Mouse (Mus musculus): ENCODE measurements around the gene 2610507B11Rik. TPM values are rescaled to one million over a fixed set of nuclear protein-coding genes. Genes with fewer than 3 reads are reported as not detected.

Gene 2610507B11Rik
- polyA plus RNA-seq (2011; ENCODE audit: insufficient read depth, insufficient read length, low read depth, missing spikeins), result 108 and 112 TPM in 2 replicates

DNA sequence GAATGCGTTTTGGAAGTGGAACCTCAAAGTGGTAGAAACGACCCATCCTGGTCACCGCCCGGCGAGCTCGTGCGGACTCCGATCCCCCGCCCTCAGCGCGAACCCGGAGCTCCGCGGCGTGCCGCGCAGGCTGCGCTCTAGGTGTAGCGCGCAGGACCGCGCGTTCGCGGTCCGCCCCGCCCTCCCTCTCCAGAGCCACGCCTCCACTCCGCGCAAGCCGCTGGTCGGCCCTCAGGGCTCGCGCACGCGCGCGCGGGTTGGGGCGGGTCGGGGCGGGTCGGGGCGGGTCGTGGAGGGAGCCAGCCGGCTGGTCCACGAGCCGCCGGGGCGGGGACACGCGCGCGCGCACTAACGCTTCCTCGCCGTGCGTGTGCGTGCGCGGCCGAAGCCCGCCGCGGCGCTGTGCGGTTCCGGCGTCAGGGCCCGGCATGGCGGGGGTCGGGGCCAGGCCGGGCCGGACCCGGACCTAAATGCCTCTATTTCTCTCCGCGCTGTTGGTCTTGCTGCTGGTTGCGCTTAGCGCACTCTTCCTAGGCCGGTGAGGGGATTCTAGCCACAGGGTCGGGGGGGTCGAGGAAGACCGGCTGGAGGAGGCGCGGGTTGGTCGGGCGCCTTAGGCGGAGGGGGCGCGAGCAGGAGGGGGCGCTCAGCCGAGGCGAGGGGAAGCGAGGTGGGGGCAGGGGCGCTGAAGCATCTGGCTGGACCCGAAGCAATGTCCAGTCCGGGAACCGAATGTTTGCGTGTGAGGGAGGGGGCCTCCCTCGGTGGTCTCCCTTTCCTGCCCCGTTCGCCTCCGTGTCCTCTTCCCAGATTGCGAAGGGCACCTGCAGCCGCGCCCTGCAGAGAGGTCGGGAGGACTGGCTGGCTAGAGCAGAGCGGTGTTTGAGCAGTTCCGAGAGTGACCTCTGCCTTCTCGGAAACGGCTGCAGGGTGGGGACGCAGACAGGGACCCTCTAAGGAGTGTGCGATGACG is at the start of gene 2610507B11Rik:
Gene 2610507B11Rik, plus strand, starts transcription at position 373 of the 973 bp plus-strand sequence.
- Histone ChIP-seq H3K9ac (ENCODE audit: low read depth, poor library complexity, severe bottlenecking) (peak within 1 kb of the TSS; percentile 88), H3K4me1 (ENCODE audit: control insufficient read depth, insufficient read depth, low read length) (no peaks in the 10 kb centered on the region), H3K27ac (ENCODE audit: insufficient read depth, low read length) (peak within 1 kb of the TSS; percentile 55; the same call in 1 of the 2 replicates), H3K27me3 (ENCODE audit: control insufficient read depth, insufficient read depth, low read length, poor library complexity, severe bottlenecking) (no peaks in the 10 kb centered on the region; the same call in 1 of the 2 replicates), H3K4me3 (ENCODE audit: low read depth, low read length) (peak within 1 kb of the TSS; percentile 82), H3K9me3 (replicated peaks; ENCODE audit: control insufficient read depth, insufficient read depth, low read length, poor library complexity, severe bottlenecking) (no peaks in the 10 kb centered on the region), H3K36me3 (ENCODE audit: control insufficient read depth, insufficient read depth, low read length, poor library complexity, severe bottlenecking) (peaks cover 32% of the 10 kb centered on the region)
- no peak for TF ChIP-seq CTCF (IDR thresholded peaks at IDR 0.05; ENCODE audit: low read depth, low read length)
- 0 out of 2 replicates have a peak, but pooled peaks have one; percentile 5 for TF ChIP-seq EP300 (IDR thresholded peaks at IDR 0.05; ENCODE audit: insufficient read depth, low read depth, low read length)
- TF ChIP-seq POLR2A (IDR thresholded peaks at IDR 0.05; ENCODE audit: insufficient read depth, low read length), result peak; percentile 11

DNA sequence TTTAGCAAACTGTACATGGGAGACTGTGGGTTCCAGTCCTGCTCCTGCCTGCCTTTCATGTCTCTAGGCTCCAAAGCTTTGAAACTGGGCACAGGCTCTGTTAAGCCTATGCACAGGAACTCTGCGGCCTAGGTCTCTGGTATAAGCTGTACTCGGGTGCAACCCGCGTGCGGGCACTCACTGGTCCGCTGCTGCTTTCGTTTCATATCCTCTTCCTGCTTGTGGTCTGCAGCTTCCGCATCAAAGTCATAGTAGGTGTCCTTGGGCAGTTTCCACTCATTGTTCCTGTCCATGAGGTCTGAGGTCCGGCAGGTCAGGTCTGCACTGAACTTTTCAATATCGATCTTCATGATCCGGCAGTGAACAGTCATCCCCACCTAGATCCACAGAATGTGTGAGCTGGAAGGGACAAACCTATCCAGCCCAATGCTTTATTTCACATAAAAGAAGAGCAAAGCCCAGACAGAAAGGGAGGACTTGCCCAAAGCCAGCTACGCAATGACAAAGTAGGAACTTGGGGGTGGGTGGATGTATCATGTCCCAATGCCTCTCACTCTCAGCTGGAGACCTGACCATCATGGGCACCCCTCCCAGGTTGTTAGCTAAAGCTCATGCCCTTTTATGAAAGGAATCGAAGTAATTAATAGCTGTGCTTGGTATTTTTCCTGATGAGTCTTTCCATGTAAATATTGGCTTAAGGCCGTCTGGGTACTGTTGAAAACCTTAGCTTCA is 48.3 kb upstream of the 2610507B11Rik start:
- no peaks in the 10 kb centered on the region for H3K27me3 ChIP-seq (ENCODE audit: control insufficient read depth, insufficient read depth, low read length, poor library complexity, severe bottlenecking)
- H3K4me1 ChIP-seq (ENCODE audit: control insufficient read depth, insufficient read depth, low read length), result no peaks in the 10 kb centered on the region
- H3K4me3 ChIP-seq (ENCODE audit: low read depth, low read length), result no peak overlapping the region
- H3K36me3 ChIP-seq (ENCODE audit: control insufficient read depth, insufficient read depth, low read length, poor library complexity, severe bottlenecking), result peaks cover 83% of the 10 kb centered on the region
- H3K9me3 ChIP-seq (replicated peaks; ENCODE audit: control insufficient read depth, insufficient read depth, low read length, poor library complexity, severe bottlenecking), result no peaks in the 10 kb centered on the region
- H3K9ac ChIP-seq (ENCODE audit: low read depth, poor library complexity, severe bottlenecking), result no peak overlapping the region
- no peak for TF ChIP-seq EP300 (IDR thresholded peaks at IDR 0.05; ENCODE audit: insufficient read depth, low read depth, low read length)
- no peak for TF ChIP-seq POLR2A (IDR thresholded peaks at IDR 0.05; ENCODE audit: insufficient read depth, low read length)
- no peak overlapping the region for H3K27ac ChIP-seq (ENCODE audit: insufficient read depth, low read length)

DNA sequence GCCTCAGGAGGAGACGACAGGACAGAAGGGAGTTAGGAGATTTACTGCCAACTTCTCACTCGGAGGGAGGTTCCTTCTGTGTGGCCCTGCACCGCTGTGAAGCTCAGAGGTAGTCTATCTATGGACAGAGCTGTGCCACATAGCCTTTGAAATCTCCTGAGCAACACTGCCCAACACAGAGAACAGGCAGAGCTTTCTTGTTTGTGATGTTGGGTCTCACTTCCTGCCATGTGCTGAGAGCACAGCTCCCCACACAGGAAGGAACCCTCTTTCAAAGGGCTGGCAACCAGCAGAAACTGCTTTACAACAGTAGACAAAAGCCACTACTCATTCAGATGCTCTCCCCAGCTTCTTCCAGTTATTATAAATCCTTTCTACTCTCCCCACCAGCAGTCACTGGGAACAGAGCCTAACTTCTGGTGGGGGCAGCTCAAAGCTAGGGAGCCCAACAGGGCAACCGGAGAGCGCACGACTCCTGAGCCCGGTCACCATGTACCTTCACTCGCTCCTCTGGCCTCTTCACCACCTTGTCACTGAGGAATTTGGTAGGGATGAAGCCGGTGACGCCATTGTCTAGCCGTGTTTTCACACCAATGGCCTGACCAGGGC is 45.7 kb upstream of the 2610507B11Rik start:
- Histone ChIP-seq H3K36me3 (ENCODE audit: control insufficient read depth, insufficient read depth, low read length, poor library complexity, severe bottlenecking) (peaks cover 83% of the 10 kb centered on the region), H3K4me3 (ENCODE audit: low read depth, low read length) (no peak overlapping the region), H3K9ac (ENCODE audit: low read depth, poor library complexity, severe bottlenecking) (no peak overlapping the region), H3K27me3 (ENCODE audit: control insufficient read depth, insufficient read depth, low read length, poor library complexity, severe bottlenecking) (no peaks in the 10 kb centered on the region), H3K4me1 (ENCODE audit: control insufficient read depth, insufficient read depth, low read length) (no peaks in the 10 kb centered on the region), H3K27ac (ENCODE audit: insufficient read depth, low read length) (no peak overlapping the region), H3K9me3 (replicated peaks; ENCODE audit: control insufficient read depth, insufficient read depth, low read length, poor library complexity, severe bottlenecking) (no peaks in the 10 kb centered on the region)
- TF ChIP-seq CTCF (IDR thresholded peaks at IDR 0.05; ENCODE audit: low read depth, low read length) (no peak), EP300 (IDR thresholded peaks at IDR 0.05; ENCODE audit: insufficient read depth, low read depth, low read length) (no peak), POLR2A (IDR thresholded peaks at IDR 0.05; ENCODE audit: insufficient read depth, low read length) (no peak)

DNA sequence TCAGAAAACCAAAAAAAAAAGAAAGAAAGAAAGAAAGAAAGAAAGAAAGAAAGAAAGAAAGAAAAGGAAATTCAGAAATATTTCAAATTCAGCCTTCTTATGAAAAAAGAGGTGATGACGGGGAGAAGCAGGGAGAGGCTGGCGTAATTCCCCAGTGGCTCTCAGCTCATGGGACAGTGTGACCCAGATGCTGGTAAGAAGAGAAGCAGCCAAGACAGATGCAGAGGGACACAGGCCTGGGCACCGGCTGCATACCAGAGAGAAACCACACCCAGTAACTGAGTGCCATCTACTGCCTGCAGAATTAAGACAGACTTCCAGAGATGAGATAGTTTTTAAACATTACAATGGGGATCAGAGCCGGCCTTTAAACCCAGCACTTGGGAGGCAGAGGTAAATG is 38.0 kb upstream of the 2610507B11Rik start:
- Histone ChIP-seq H3K9ac (ENCODE audit: low read depth, poor library complexity, severe bottlenecking) (no peak overlapping the region), H3K4me3 (ENCODE audit: low read depth, low read length) (no peak overlapping the region), H3K9me3 (replicated peaks; ENCODE audit: control insufficient read depth, insufficient read depth, low read length, poor library complexity, severe bottlenecking) (no peaks in the 10 kb centered on the region), H3K4me1 (ENCODE audit: control insufficient read depth, insufficient read depth, low read length) (no peaks in the 10 kb centered on the region), H3K36me3 (ENCODE audit: control insufficient read depth, insufficient read depth, low read length, poor library complexity, severe bottlenecking) (peaks cover 92% of the 10 kb centered on the region), H3K27ac (ENCODE audit: insufficient read depth, low read length) (no peak overlapping the region), H3K27me3 (ENCODE audit: control insufficient read depth, insufficient read depth, low read length, poor library complexity, severe bottlenecking) (no peaks in the 10 kb centered on the region)
- no peak for TF ChIP-seq POLR2A (IDR thresholded peaks at IDR 0.05; ENCODE audit: insufficient read depth, low read length)
- no peak for TF ChIP-seq CTCF (IDR thresholded peaks at IDR 0.05; ENCODE audit: low read depth, low read length)
- no peak for TF ChIP-seq EP300 (IDR thresholded peaks at IDR 0.05; ENCODE audit: insufficient read depth, low read depth, low read length)

DNA sequence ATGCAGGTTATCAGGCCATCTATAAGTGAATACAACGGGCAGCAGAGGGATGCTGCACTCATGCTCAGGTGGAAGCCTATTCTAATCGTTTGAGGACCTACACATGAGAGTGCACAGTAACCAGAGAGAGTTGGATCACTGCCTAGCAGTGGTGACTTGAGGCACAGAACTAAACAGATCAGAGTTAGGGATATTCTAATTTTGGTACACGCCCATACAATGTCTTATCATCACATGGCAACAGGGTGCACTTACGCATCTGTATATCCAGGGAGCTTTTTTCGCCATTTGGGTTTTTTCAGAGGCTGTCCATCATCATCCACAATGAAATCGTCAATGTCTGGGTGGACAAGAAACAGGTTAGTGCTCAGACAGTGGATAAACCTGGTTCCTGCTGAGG is 30.0 kb upstream of the 2610507B11Rik start:
- no peak overlapping the region for H3K27ac ChIP-seq (ENCODE audit: insufficient read depth, low read length)
- no peaks in the 10 kb centered on the region for H3K9me3 ChIP-seq (replicated peaks; ENCODE audit: control insufficient read depth, insufficient read depth, low read length, poor library complexity, severe bottlenecking)
- peaks cover 64% of the 10 kb centered on the region for H3K36me3 ChIP-seq (ENCODE audit: control insufficient read depth, insufficient read depth, low read length, poor library complexity, severe bottlenecking)
- no peaks in the 10 kb centered on the region for H3K4me1 ChIP-seq (ENCODE audit: control insufficient read depth, insufficient read depth, low read length)
- no peaks in the 10 kb centered on the region for H3K27me3 ChIP-seq (ENCODE audit: control insufficient read depth, insufficient read depth, low read length, poor library complexity, severe bottlenecking)
- no peak for TF ChIP-seq CTCF (IDR thresholded peaks at IDR 0.05; ENCODE audit: low read depth, low read length)
- no peak overlapping the region for H3K9ac ChIP-seq (ENCODE audit: low read depth, poor library complexity, severe bottlenecking)
- H3K4me3 ChIP-seq (ENCODE audit: low read depth, low read length), result no peak overlapping the region

Data from ES-Bruce4 (cell line).